Mouse (Mus musculus) erythroblast, embryonic 14.5 days (primary cell): ENCODE measurements around the gene Cdca3. TPM values are rescaled to one million over a fixed set of nuclear protein-coding genes. Genes with fewer than 3 reads are reported as not detected.

Experiments
- H3K27me3 ChIP-seq: 2 replicates; pipeline ENCODE4 v1.6.1; 2012; ENCODE audit warnings: inconsistent platforms; ENCODE audit not compliant: control insufficient read depth
- H3K36me3 ChIP-seq: 2 replicates; pipeline ENCODE4 v1.6.1; 2012; ENCODE audit warnings: mild to moderate bottlenecking, inconsistent platforms; ENCODE audit not compliant: control insufficient read depth
- H3K4me1 ChIP-seq: 2 replicates; pipeline ENCODE4 v1.6.1; 2012; ENCODE audit warnings: inconsistent platforms; ENCODE audit not compliant: control insufficient read depth
- H3K4me3 ChIP-seq: replicated peaks from 2 replicates; pipeline ENCODE3; 2012; ENCODE audit warnings: moderate library complexity, mild to moderate bottlenecking, inconsistent platforms
- H3K9me3 ChIP-seq: 2 replicates; pipeline ENCODE4 v1.6.1; 2012; ENCODE audit warnings: low read length, inconsistent platforms, mixed read lengths; ENCODE audit not compliant: control insufficient read depth
- GATA1 ChIP-seq: IDR thresholded peaks from 2 replicates; pipeline ENCODE4 v1.6.1; 2012; ENCODE audit warnings: low read length, inconsistent platforms, mixed read lengths
- TAL1 ChIP-seq: IDR thresholded peaks from 3 replicates; pipeline ENCODE4 v1.6.1; 2012; ENCODE audit warnings: low read length, inconsistent platforms, mixed read lengths
- polyA plus RNA-seq: library from polyadenylated mRNA; stranded (reverse); fragments of >175 nt; gene quantifications from 2 replicates; pipeline ENCODE4 v1.2.3, GENCODE M21; 2012

Gene Cdca3
- polyA plus RNA-seq, 1 experiment = 26.9 TPM

GRCm38 (mm10) chr6:124840241-124841167 lies 11.2 kb downstream of the Cdca3 start, which contains the start of gene Gnb3:
Gene Gnb3, minus strand, starts transcription at chr6:124840275.
- TF ChIP-seq TAL1 (no peak), GATA1 (no peak)
- Histone ChIP-seq H3K27me3 (peaks cover 12% of the 10 kb centered on the region), H3K4me1 (peaks cover 5% of the 10 kb centered on the region), H3K9me3 (no peaks in the 10 kb centered on the region), H3K4me3 (no peak within 1 kb of the TSS), H3K36me3 (peaks cover 11% of the 10 kb centered on the region)

- H3K36me3 ChIP-seq = no peaks in the 10 kb centered on the region
- H3K9me3 ChIP-seq = no peaks in the 10 kb centered on the region
- H3K4me3 ChIP-seq = no peak overlapping the region
- TF ChIP-seq GATA1 = no peak
- no peak for TF ChIP-seq TAL1
- peaks cover 2% of the 10 kb centered on the region; the same call in 1 of the 2 replicates for H3K4me1 ChIP-seq
- peaks cover 17% of the 10 kb centered on the region for H3K27me3 ChIP-seq
Observed at GRCm38 (mm10) chr6:124847305-124847704, 18.0 kb downstream of the Cdca3 start.

GRCm38 (mm10) chr6:124850535-124850934 lies 21.2 kb downstream of the Cdca3 start:
- no peaks in the 10 kb centered on the region for H3K36me3 ChIP-seq
- no peaks in the 10 kb centered on the region for H3K9me3 ChIP-seq
- H3K27me3 ChIP-seq = peaks cover 29% of the 10 kb centered on the region
- H3K4me3 ChIP-seq = no peak overlapping the region
- TF ChIP-seq GATA1 (no peak), TAL1 (no peak)
- peaks cover 2% of the 10 kb centered on the region; the same call in 1 of the 2 replicates for H3K4me1 ChIP-seq

- no peaks in the 10 kb centered on the region for H3K36me3 ChIP-seq
- H3K27me3 ChIP-seq = peaks cover 56% of the 10 kb centered on the region
- no peaks in the 10 kb centered on the region; the same call in 1 of the 2 replicates for H3K9me3 ChIP-seq
- no peak for TF ChIP-seq GATA1
- no peak for TF ChIP-seq TAL1
- H3K4me3 ChIP-seq = no peak overlapping the region
- H3K4me1 ChIP-seq = peaks cover 5% of the 10 kb centered on the region
Observed at GRCm38 (mm10) chr6:124854647-124855046, 25.3 kb downstream of the Cdca3 start.

- Histone ChIP-seq H3K9me3 (no peaks in the 10 kb centered on the region; the same call in 1 of the 2 replicates), H3K27me3 (peaks cover 68% of the 10 kb centered on the region), H3K36me3 (no peaks in the 10 kb centered on the region), H3K4me3 (no peak overlapping the region), H3K4me1 (peaks cover 5% of the 10 kb centered on the region)
- TF ChIP-seq GATA1 (no peak), TAL1 (no peak)
Observed at GRCm38 (mm10) chr6:124856321-124856720, 27.0 kb downstream of the Cdca3 start.

- Histone ChIP-seq H3K27me3 (peaks cover 77% of the 10 kb centered on the region), H3K36me3 (no peaks in the 10 kb centered on the region), H3K9me3 (no peaks in the 10 kb centered on the region; the same call in 1 of the 2 replicates), H3K4me3 (peak within 1 kb of the TSS; percentile 38), H3K4me1 (peaks cover 5% of the 10 kb centered on the region)
- TF ChIP-seq TAL1 (no peak), GATA1 (no peak)
Observed at GRCm38 (mm10) chr6:124856916-124857839, 27.8 kb downstream of the Cdca3 start, which contains the start of gene P3h3. Gene P3h3, minus strand, starts transcription at chr6:124857752.

GRCm38 (mm10) chr6:124857840-124858530 lies 28.6 kb downstream of the Cdca3 start:
- H3K27me3 ChIP-seq = peaks cover 85% of the 10 kb centered on the region
- no peak overlapping the region for H3K4me3 ChIP-seq
- TF ChIP-seq GATA1 (no peak), TAL1 (no peak)
- H3K9me3 ChIP-seq = no peaks in the 10 kb centered on the region; the same call in 1 of the 2 replicates
- H3K4me1 ChIP-seq = peaks cover 5% of the 10 kb centered on the region
- H3K36me3 ChIP-seq = no peaks in the 10 kb centered on the region

GRCm38 (mm10) chr6:124858561-124859318 lies 29.4 kb downstream of the Cdca3 start:
- H3K27me3 ChIP-seq = peaks cover 92% of the 10 kb centered on the region
- no peak for TF ChIP-seq GATA1
- no peak for TF ChIP-seq TAL1
- peaks cover 5% of the 10 kb centered on the region for H3K4me1 ChIP-seq
- H3K9me3 ChIP-seq = no peaks in the 10 kb centered on the region; the same call in 1 of the 2 replicates
- no peak overlapping the region for H3K4me3 ChIP-seq
- H3K36me3 ChIP-seq = no peaks in the 10 kb centered on the region
